Mouse (Mus musculus): ENCODE measurements around the gene Kmt2d.

Kmt2d gene

DNA sequence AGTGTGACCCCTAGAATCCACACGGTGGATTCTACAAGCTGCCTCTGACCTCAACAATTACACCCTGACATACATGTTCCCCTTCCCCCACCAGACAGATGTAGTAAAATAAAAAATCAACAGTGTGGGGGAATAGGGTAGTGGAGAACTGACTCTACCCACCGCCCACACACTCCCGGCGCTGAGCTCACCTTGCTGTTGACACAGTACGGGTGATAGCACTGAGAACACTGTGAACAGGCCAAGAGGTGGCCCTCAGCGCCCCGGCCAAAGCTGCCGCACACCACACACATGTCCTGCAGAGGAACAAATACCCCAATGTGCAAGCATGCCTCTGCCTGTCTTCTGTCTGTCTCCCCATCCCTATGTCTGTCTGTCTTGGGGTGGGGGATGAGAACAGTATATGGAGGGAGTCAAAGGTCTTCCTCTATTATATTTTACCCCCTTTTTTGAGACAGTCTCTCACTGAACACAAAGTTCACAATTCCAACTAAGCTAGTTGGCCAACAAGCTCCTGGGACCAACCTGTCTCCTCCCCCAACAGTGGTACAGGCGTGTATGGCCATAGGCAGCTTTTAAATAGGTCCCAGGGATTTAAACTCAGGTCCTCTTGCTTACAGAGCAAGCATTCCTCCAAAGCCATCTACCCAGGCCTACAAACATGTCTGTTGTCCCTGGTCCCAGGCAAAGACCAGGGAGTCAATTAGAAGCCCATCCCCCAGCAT is 11.5 kb downstream of the Kmt2d start:
- no peak for DNase-seq (ENCODE audit: low spot score in 2 of 2)

DNA sequence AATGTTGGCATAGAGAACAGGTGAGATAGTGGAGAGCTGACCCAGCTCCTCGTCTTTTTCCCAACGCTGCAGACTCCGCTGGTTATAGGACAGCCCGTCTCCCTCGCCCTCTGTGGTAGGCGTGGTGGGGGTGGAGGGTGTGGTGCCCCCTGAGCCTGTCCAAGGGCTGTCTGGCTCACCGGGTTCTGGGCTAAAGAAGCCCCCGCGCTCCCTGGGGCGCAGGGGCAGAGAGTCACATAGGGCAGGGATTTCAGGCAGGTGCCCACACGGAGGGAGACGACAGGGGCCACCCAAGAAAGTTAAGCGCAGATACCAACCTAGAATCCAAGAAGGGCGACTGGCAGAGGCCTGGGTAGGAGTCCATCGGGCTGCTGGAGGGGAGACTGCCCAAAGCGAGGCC is 16.8 kb downstream of the Kmt2d start:
- no peak for DNase-seq (ENCODE audit: low spot score in 2 of 2)

DNA sequence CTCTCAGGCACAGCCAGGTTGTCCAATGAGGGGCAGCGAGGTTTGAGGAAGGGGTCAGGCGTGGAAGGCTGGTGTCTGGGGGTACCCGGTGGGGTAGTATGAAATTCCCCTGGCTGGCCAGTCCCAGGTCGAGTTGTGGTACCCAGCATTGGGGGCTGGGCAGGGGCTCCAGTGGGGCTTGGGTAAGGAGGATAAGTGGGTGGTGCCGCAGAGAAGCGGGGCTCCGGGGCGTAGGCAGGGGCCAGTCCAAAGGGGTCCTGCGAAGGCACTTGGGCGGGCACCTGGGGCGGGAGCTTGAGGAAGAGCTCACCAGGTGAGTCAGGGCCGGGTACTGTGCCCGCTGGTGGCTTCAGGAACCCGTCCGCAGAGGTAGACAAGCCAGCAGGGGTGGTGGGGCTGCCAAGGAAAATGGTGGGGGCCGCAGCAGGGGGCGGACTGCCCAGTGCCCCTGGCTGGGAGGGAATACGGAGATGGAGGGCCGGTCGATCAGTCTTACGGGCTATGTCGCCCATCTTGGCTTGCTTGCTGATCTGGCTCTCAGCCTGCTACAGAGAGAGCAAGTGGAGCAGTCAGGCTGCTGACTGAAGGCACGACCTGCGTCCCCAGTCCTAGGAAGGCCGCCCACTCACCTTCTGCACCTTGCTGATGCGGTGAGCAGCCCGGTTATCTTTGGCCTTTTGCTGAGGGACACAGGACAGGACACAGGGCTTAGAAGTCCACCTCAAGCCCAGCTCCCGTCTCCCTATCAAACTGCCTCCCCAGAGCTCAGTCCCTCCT is 17.7 kb downstream of the Kmt2d start:
- no peak for DNase-seq (ENCODE audit: low spot score in 2 of 2)

DNA sequence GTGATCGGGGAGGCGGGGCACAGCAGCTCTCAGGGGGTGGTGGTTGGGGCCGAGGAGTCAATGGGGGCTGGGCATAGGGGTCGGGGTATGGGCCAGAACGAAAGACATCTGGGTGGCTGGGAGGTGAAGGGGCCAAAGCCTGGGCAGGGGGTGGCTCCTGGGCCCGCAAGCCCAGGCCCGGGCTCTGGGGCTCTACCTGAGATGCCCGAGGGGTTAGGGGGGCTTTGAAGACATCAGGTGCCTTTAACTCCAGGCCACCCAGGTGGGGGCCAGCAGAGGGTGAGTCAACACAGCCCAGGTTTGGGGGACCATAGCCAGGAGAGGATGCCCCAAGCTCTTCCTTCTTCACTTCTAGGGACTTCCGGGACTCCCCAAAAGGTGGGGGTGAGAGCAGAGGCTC is 18.3 kb downstream of the Kmt2d start:
- no peak for DNase-seq (ENCODE audit: low spot score in 2 of 2)

DNA sequence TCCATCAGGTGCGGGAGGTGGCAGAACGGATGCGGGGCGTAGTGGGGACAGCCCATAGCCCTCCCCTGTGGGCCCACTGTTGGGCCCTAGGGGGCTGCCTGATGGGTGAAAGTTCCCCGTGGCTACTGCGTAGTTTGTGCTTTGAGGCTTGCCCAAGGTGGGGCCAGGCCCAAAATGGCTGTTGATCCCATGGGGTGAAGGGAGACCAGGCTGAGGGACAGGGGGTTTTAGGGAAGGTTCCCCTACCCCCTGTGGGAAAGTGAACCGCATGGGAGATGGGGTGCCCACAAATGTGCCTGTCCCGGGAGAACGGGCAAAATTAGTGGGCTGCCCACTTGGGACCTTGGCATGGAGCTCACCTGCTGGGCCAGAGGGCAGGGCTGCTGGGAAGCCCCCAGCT is 18.9 kb downstream of the Kmt2d start:
- no peak for DNase-seq (ENCODE audit: low spot score in 2 of 2)

DNA sequence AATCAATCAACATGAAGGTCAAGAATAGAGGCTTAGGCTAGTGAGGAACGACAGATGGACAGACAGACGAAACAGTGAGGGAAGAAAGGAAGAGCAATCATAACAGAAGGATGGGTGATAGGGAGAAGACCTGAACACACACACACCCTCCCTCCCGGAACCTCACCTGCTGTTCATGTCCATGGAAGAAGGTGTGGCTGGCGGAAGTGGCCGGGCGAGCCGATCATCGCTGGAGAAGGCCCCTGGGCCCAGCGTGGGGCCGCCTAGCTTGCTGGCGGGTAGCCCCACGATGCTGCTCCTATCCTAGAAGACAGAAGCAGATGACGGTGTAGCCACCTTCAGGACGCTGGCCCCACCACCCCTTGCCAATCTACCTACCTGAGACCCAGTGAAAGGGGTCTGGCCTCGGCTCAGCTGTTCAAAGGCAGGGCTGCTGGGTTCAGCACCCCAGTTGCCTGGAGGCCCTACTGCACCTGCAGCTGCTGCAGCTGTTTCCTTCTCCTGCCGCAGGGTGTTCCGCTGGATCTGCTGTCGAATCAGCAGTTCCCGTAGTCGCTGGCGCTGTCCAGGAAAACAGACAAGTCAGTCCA is 19.7 kb downstream of the Kmt2d start:
- no peak for DNase-seq (ENCODE audit: low spot score in 2 of 2)

DNA sequence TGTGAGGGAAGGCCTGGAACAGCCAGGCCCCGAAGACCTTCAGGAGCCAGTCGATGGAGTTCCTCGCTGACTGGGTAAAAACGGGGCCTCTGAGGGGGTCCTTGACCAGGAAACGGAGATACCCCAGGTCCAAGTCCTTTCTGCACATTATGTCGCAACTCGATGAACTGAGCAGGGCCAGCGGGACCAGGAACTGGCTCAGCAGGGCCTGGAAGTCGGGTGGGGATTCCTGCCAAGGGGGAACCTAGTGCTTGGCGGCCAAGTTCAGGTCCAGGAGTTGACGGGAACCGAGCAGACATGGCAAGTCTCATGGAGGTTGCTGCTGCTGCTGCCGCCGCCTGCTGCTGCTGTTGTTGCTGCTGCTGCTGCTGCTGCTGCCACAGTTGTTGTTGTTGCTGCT is 20.3 kb downstream of the Kmt2d start:
- no peak for DNase-seq (ENCODE audit: low spot score in 2 of 2)

DNA sequence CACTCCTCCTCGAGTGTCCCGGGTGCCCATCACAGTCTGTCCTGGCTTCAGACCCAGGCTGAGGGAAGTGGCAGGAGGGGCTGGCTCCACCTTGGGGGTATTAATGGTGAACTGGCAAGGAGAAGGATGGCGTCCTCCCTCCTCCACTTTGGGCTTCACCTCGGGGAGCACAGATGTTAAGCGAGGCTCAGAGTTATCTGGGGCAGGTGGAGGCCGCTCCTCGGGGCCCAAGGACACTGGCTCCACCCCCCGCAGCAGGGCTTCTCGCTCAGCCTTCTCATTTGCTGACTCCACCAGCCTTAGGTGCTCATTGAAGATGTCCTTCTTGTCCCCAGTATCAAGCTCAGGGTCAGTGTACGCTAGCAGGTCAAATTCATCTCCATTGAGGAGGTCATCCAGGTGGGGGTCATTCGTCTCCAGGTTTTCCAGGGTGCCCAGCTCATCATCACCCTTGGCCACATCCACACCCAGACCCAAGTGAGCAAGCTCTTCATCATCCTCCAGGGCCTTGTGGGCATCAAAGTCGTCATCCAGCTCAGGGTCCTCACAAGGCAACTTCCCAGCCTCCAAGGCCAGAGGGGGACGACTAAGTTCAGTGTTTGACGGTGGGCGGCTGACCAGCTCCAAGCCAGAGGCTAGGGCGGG is 20.9 kb downstream of the Kmt2d start:
- DNase-seq (ENCODE audit: low spot score in 2 of 2) = no peak

DNA sequence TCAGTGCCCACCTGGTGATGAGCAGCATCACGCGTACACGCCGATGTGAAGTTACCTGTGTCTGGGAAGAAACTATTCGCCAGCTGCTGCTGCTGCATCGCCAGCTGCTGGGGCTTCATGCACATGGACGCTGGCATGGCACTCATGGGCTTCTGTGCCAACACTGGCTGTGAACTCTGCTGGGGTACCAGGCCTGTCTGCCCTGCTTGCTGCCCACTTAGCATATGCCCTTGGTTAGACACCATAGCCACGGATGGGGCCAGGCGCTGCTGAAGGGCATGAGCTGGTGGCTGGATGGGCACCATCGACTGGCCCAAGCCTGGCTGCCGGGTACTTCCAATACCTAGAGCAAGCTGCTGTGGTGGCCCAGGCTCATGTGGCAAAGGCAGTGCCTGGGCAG is 21.8 kb downstream of the Kmt2d start:
- DNase-seq (ENCODE audit: low spot score in 2 of 2) = no peak

DNA sequence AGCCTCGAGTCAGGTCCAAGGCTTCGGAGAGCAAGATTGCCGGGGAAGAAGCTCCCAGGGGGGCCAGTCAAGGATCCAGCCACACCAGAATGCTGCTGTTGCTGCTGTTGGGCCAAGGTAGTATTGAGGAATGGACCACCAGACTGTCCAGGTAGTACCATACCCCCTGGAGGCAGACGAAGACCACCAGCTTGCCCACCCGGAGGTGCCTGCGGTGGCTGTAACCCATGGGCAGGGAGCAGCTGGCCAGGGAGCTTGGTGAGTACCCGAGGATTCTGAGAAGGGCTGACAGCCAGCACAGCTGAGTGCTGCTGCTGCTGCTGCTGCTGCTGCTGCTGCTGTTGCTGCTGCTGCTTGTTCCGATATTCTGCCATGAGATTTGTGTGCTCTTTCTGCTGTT is 24.9 kb downstream of the Kmt2d start:
- DNase-seq (ENCODE audit: low spot score in 2 of 2) = no peak

DNA sequence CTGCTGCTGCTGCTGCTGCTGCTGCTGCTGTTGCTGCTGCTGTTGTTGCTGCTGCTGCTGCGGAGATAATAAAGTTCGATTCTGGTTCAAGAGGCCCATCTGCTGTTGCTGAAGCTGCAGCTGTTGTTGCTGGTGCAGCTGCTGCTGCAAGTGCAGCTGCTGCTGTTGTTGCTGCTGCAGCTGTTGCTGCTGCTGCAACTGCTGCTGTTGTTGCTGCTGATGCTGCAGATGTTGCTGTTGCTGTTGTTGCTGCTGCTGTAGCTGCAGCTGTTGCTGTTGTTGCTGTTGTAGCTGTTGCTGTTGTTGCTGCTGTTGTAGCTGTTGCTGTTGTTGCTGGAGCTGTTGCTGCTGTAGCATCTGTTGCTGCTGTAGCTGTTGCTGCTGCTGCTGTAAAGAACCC is 25.9 kb downstream of the Kmt2d start:
- no peak for DNase-seq (ENCODE audit: low spot score in 2 of 2)

DNA sequence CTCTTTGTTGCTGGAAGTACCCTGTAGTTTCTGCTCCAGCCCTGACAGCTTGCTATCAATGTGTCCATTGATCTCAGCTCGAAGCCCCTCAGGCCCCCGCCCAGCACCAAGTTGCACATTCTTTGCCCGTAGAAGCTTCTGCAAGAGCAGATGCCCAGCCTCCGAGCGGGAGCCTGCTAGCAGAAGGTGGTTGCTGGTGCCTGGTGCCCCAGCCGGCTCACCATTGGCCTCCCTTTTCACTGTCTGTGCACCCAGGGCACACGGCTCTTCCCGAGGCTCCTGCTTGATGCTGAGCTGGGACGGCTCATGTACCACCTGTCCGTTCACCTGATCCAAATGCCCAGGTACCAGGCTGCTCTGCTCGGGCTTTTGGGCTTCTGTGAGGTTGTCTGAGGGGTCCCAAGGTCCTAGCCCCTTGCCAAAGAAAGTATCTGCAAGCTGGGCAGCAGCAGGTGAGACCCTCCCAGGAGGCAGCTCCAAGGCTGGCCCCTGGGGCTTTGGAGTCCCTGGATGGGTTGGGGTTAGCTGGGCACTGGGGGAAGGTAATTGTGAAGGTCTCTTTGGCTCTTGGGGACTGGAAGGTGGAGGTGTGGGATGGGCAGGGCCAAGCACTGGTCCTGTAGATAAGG is 27.3 kb downstream of the Kmt2d start:
- no peak for DNase-seq (ENCODE audit: low spot score in 2 of 2)

DNA sequence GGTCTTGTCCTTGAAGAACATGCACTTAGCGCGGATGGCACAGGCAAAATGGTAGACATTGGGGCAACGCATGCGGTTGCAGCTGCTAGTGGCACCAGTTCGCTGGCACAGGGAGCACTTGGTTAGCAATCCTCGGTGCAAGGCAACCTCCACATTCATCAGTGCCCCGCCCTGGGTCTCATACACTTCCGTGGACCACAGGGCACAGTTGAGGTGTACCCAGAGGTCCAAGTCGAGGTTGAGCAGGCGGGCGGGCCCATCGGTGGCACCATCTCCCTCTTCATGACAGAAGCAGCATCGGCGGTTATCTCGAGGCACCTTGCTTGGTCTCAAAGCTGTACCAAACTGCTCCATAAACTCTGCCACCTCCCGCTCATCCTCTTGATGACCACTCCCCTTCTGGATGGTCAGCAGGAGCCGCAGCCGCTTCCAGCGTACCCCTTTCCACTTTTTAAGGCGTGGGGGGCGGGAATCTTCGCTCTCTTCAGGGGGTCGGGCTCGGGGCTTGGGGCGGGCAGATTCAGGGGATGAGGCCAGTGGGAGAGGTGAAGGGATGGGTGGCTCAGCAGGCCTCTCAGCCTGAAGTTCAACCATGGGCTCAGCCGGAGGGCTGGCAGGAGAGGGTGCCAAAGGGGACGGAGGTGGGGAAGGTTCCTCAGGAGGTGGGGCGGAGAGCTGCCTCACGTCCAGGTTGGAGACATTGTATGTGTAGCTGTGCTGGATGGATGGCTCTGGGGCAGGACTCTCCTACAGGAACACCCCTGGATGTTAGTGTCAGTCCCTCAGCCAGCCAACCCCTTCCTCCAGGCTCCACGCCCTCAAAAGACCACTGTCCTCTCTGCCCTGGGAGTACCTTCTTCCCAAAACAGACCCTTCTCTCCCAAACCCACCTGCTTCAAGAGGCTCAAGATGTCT is 31.1 kb downstream of the Kmt2d start:
- no peak for DNase-seq (ENCODE audit: low spot score in 2 of 2)

DNA sequence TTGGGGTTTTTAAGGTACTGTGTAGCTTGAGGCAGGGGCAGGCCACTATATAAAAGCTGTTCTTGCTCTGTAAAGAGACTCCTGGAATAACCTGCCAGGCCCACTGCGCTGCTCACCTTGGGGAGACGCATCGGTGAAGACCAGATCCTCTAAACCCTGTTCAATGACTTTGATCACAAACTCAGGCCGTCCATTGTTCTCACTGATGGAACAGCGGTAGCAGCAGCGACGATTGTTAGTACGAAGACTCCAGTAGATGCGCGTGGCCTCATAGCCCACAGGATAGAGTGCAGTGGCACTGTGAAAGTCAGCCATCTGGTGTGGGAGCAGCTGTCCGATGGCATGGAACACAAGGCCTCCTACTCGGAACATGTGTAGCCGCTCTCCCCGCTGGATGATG is 31.8 kb downstream of the Kmt2d start:
- DNase-seq (ENCODE audit: low spot score in 2 of 2) = no peak

DNA sequence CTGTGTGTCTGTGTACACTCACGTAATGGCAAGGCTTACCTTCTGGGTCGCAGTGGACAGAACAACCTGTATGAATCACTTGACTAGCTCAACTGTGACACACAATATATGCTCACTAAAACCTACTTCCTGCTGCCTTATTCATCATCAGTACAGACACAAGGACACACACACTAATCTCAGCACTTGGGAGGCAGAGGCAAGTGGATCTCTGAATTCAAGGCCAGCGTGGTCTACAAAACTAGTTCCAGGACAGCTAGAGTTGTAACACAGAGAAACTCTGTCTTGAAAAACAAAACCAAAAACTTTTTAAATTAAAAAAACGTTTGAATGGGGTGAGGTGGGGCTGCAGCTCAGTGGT is 33.3 kb downstream of the Kmt2d start:
- DNase-seq (ENCODE audit: low spot score in 2 of 2) = no peak

DNA sequence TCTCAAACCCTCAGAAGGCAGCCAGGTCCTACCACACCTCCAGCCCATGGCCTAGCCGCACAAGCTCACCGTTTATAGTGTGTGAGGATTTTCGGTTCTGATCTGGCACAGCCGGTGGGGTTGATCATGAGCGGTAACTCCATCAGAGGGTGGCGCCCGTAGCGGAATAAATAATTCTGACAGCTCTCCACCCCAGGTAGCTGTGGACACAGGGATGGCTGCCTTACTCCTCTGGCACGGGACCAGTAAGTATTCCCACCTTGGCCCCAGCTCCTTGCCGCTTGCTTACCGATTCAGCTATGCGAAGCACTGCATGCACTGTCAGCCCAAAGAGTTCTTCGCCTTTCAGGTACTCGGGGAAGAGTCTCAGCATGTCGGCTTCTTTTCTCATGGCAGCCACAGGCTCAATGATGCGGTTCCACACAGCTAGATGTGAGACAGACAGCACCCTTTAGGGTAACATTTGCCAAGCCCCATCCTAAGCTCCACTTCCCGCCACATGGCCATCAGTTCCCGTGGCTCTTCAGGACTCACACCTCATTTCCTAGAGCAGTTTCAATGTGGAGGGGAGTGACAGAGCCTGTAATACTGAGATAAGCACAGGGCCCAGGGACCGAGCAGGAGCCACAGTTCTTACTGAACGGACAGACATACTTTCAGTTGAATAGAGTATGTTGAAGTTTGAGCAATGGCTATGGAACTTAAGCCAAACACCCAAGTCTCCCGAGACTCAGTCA is 33.8 kb downstream of the Kmt2d start:
- no peak for DNase-seq (ENCODE audit: low spot score in 2 of 2)

DNA sequence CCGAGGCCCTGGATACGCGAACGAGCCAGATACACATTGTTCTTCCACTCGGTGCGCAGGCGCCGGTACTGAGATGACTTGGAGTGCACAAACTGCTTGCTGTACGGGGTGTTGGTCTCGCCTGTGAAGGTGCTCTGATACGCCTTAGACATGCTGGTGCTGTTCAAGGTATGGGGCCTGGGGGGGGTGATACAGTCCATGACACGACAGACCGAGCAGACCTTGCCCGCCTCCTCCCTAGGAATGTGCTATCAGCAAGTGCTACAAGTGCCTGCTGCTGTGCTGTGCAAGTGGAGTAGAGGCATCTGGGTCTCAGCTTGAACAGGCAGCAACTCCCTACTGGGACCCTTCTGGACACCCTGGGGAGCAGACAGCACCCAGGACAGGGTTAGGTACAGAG is 35.7 kb downstream of the Kmt2d start:
- no peak for DNase-seq (ENCODE audit: low spot score in 2 of 2)

DNA sequence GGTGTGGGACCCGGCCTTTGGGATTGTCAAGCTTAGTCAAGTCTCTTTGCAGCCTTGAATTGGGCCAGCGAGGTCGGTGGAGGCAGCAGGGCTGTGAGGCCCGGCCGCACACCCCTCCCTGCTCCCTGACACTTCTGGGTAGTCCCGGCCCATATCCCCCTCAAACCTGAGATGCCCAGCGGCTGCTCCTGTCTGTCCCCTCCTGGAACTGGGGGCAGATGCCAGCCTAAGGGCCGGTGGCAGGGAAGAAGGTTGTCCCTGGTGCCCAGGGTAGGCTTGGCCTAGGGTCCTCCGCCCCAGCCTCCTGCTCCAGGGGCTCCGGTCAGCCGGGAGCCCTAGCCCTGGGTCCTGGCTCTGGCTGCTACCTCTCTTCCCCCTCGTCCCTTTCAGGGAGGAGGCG is 36.9 kb downstream of the Kmt2d start:
- no peak for DNase-seq (ENCODE audit: low spot score in 2 of 2)

DNA sequence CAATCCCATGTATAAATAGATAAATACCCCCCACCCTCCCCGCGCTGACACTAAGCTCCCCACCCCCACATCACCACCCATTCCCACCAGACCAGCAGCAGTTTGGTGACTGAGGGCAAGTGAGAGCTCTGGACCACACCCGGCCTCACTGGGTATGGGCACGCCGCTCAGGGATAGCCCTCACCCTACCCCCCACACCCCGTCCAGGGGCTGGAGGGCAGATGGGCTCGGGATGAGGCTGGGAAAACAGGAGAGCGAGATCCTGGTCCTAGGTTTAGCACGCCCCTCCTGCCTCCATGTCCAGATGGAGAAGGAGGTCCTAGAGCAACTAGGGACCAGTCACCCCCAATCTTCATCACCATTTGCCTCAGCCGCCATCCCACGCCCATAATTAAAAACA is 37.7 kb downstream of the Kmt2d start:
- DNase-seq (ENCODE audit: low spot score in 2 of 2) = no peak

All from cerebellum, postnatal 4 days (tissue).